Mouse (Mus musculus) embryonic facial prominence, embryonic 14.5 days (tissue): Measurements from ENCODE around the gene Sema4d. TPM values are rescaled to one million over a fixed set of nuclear protein-coding genes. Genes with fewer than 3 reads are reported as not detected.

ENCODE experiments used
- ATAC-seq: fragments of 200-750 bp; cut with Nextera tagmentation; 2 replicates; pipeline ENCODE4 v1.8.0; 2017; ENCODE audit warnings: low read depth, moderate number of reproducible peaks, moderate TSS enrichment
- DNase-seq: peaks from one replicate; pipeline ENCODE4 v3.0.0-alpha.2; 2015; ENCODE audit warnings: low spot score
- H3K27ac ChIP-seq: fragments of 300-500 bp; sonication (generic); replicated peaks from 2 replicates; pipeline ENCODE4 v1.5.1; 2014; ENCODE audit warnings: low read depth, mild to moderate bottlenecking, low read length, moderate library complexity
- H3K27me3 ChIP-seq: fragments of 300-500 bp; sonication (generic); replicated peaks from 2 replicates; pipeline ENCODE4 v1.6.1; 2014; ENCODE audit warnings: low read length; ENCODE audit not compliant: control insufficient read depth, insufficient read depth
- H3K36me3 ChIP-seq: fragments of 300-500 bp; sonication (generic); 2 replicates; pipeline ENCODE4 v1.6.1; 2014; ENCODE audit warnings: low read length, mixed read lengths; ENCODE audit not compliant: control insufficient read depth, insufficient read depth
- H3K4me1 ChIP-seq: fragments of 300-500 bp; sonication (generic); 2 replicates; pipeline ENCODE4 v1.6.1; 2014; ENCODE audit warnings: antibody characterized with exemption, low read length; ENCODE audit not compliant: control insufficient read depth, insufficient read depth
- H3K4me2 ChIP-seq: fragments of 300-500 bp; sonication (generic); 2 replicates; pipeline ENCODE4 v1.6.1; 2014; ENCODE audit warnings: low read depth, mild to moderate bottlenecking, low read length, moderate library complexity, mixed read lengths
- H3K4me3 ChIP-seq: fragments of 300-500 bp; sonication (generic); 2 replicates; pipeline ENCODE4 v1.5.1; 2014; ENCODE audit warnings: low read depth, mild to moderate bottlenecking, low read length
- H3K9ac ChIP-seq: fragments of 300-500 bp; sonication (generic); 2 replicates; pipeline ENCODE4 v1.6.1; 2014; ENCODE audit warnings: low read depth, mild to moderate bottlenecking, low read length, moderate library complexity, mixed read lengths
- H3K9me3 ChIP-seq: fragments of 300-500 bp; sonication (generic); 2 replicates; pipeline ENCODE4 v1.6.1; 2016; ENCODE audit warnings: low read length; ENCODE audit not compliant: control insufficient read depth
- WGBS: fragments of 180-500 bp; shearing (Covaris S2); extraction: QIAGEN DNeasy Blood & Tissue Kit; methylation state at CpG from one replicate; pipeline ENCODE4 v1.1.7; 2014; 5-methylcytosine and 5-hydroxymethylcytosine counted together
- polyA plus RNA-seq: library from polyadenylated mRNA; unstranded; fragments of >200 nt; fragmentation: Nextera tagmentation; extraction: Ambion mirVana; gene quantifications from 2 replicates; pipeline ENCODE4 v1.2.1, GENCODE M21; 2014

Sema4d gene
- polyA plus RNA-seq, 1 experiment from 2014 or later: 11.7 TPM

DNA sequence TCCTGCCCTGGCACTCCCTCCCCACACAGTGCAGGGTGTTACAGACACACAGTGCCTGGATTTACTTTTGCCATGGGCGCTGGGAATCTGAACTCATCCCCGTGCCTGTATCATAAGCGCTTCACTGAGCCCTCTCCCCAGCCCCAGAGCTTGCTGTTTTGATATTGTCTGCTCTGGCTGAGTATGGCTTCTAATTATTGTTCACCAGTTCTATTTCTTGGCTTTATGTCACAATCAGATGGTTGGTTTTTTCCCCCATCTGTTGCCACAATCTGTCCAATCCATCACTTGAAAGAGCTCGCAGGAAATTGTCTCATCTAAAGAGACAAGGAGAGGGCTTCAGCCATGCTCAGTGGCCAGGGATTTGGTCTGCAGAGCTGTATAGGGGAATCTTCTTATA, 12.1 kb upstream of the Sema4d start:
- H3K36me3 ChIP-seq: no peaks in the 10 kb centered on the region
- H3K4me2 ChIP-seq: no peak overlapping the region
- DNase-seq (no peak), ATAC-seq (no peak)
- no peak overlapping the region for H3K9ac ChIP-seq
- WGBS: 69% methylated on average over 4 of the region's 4 CpGs
- no peaks in the 10 kb centered on the region for H3K27me3 ChIP-seq
- no peak overlapping the region for H3K27ac ChIP-seq
- no peaks in the 10 kb centered on the region for H3K9me3 ChIP-seq
- H3K4me1 ChIP-seq: no peaks in the 10 kb centered on the region
- no peak overlapping the region for H3K4me3 ChIP-seq

DNA sequence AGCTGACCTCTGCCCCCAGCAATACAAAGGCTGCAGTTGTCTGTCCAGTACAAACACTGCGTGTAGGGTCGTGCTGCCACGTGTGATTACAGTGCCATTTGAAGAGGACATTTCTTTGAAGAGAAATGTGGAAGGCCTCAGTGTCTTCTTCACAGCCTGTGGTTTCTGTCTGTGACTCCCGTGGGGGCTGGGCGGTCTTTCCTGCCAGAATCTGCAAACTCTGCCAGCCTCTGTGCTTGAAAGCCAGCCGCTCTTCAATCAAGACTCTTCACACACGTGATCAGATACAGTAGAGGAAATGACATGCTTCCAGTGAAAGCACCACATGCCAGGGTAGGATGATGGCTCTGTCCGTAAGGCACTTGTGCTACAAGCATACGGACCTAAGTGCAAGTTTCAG, 7.4 kb upstream of the Sema4d start:
- DNase-seq (peak; percentile 39), ATAC-seq (no peak)
- Histone ChIP-seq H3K4me3 (no peak overlapping the region), H3K27ac (no peak overlapping the region), H3K4me1 (no peaks in the 10 kb centered on the region), H3K9me3 (no peaks in the 10 kb centered on the region), H3K36me3 (no peaks in the 10 kb centered on the region), H3K27me3 (no peaks in the 10 kb centered on the region), H3K9ac (no peak overlapping the region), H3K4me2 (no peak overlapping the region)
- WGBS: 36% methylated on average over 9 of the region's 9 CpGs

DNA sequence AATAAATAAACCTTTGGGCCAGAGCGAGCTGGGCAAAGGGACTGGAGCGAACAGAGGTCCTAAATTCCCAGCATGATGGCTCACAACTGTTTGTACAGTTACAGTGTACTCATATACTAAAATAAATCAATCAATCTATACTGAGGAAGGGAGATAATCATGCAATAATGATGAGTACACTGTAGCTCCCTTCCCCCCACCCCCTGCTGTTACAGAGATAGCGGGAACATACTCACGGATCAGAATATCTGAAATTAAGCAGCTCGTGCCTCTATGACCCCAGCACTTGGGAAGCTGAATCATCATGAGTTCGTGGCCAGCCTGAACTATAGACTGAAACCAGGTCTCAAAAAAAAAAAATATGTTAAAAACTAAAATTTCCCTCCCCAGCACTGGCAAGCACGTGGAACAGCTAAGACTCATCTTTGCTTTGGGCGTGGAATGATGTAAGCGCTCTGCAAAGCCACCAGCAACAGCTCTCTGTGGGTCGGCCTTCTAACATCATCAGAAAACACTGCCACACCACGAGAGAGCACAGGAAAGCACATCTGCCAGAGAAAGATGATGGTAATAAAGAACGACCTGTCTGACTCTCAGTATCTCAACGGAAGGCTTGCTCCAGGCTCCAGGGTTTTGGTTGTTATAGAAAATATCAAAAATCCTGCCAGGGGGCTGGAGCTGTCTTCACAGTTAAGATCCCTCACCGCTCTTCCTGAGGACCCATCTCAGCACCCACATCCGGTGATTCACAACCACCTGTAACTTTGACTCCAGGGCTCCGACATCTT, 6.4 kb upstream of the Sema4d start:
- DNase-seq: no peak
- no peaks in the 10 kb centered on the region for H3K9me3 ChIP-seq
- H3K36me3 ChIP-seq: no peaks in the 10 kb centered on the region
- WGBS: 81% methylated on average over 16 of the region's 16 CpGs
- ATAC-seq: no peak
- H3K27ac ChIP-seq: no peak overlapping the region
- H3K27me3 ChIP-seq: no peaks in the 10 kb centered on the region
- H3K4me3 ChIP-seq: no peak overlapping the region
- no peak overlapping the region for H3K9ac ChIP-seq
- H3K4me2 ChIP-seq: no peak overlapping the region
- H3K4me1 ChIP-seq: no peaks in the 10 kb centered on the region

DNA sequence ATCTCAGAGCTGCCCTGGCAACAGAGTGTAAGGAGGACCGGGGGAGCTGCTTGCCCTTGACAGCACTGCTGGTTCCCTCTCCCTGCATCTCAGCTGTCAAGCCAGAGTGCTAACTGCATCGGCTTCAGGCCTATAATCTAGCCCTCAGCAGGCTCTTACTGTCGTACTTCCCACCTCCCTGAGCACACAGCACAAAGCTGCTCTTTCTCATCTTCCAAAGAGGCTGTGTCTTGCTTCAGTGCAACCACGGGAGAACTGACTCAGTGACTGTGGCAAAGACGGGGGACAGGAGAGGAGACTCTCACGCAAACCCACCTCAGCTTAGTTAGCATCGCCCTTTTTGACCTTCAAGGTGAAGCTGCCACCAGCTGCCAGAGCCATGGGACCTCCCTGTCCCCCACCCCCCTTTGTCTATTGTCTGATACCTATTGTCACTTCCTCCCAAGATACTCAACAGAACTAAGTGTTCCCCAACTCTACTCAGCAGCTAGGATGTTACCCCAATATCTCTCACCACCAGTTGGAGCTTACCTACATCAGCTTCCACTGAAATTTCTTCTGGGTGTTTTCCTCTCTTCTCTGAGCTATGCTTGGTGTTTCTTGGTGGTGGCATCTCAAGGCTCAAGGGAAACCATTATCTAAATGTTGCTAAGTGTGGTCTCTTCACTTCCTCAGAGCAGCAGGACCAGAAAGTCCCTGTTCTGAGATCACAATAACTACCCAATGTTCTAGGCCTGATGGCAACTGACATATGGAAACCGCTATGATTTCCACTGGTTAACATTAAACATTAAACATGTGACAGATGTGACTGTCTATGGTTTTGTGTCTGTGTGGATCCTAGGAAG, 4.6 kb upstream of the Sema4d start:
- no peak overlapping the region for H3K4me3 ChIP-seq
- 52% methylated on average over 8 of the region's 8 CpGs for WGBS
- no peak overlapping the region for H3K4me2 ChIP-seq
- H3K27me3 ChIP-seq: no peaks in the 10 kb centered on the region
- H3K4me1 ChIP-seq: no peaks in the 10 kb centered on the region
- H3K9ac ChIP-seq: no peak overlapping the region
- ATAC-seq (no peak), DNase-seq (no peak)
- no peaks in the 10 kb centered on the region for H3K36me3 ChIP-seq
- H3K9me3 ChIP-seq: no peaks in the 10 kb centered on the region
- no peak overlapping the region for H3K27ac ChIP-seq

DNA sequence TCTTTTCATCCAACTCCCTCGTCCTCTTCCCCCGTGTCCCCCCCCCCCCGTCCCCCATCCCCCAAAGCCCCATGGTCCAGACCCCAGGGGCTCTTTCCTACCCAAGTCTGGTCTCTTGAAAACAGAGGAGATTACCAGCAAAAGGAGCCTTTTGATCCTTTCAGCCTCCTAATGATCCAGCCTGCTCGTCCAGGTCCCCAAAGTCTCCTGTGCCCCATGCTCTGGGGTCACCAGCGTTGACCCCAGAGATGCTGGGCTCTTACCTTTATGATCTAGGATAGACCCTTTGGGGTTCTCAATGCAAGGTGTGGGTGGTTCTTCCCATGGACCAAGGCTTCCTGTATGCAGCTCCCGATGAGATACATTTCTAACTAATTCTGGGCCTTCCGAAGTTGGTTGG, 401 bp upstream of the Sema4d start:
- no peaks in the 10 kb centered on the region for H3K9me3 ChIP-seq
- ATAC-seq: no peak

DNA sequence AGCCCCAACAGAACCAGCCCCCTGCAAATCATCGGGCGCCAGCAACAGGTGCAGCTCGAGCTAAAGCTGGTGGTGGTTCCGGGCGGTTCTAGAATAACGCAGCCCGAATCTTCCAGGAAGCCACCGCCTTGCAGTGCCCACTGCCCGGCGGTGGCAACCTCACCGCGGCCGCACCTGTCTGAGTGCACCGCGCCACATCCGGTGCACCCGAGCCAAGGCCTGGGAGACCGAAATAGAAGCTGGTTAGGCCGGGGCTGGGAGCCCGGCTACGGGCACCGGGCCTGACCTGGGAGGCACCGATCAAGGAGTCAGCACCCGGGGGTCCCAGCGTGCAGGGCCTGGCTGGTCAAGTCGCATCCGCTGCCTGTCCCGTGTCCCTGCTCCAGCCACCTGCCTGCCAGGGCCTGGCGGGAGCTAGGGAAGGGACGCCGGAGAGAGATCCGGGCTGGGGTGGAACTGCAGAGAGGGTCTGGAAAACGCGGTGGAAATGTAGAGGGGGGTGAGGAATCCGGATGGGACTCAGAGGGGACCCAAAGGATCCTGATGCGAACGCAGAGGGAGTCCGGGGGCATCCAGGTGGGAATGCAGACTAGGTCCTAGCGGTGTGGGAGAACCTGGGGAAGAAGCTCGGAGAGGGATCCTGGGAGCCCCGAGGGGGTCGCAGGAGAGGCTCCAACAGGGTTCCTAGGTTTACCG, 670 bp downstream of the Sema4d start:
- peak; percentile 31 for ATAC-seq
- H3K4me1 ChIP-seq: 0 out of 2 replicates have a peak, but pooled peaks cover 22% of the 10 kb centered on the region
- peak overlapping the region; percentile 84 for H3K4me3 ChIP-seq
- peak overlapping the region; percentile 97 for H3K4me2 ChIP-seq
- peak; percentile 23 for DNase-seq
- peaks cover 16% of the 10 kb centered on the region for H3K27me3 ChIP-seq
- no peaks in the 10 kb centered on the region for H3K9me3 ChIP-seq
- no peaks in the 10 kb centered on the region for H3K36me3 ChIP-seq
- peak overlapping the region; percentile 80 for H3K9ac ChIP-seq
- no peak overlapping the region for H3K27ac ChIP-seq
- WGBS: 3% methylated on average over 32 of the region's 43 CpGs

More for the DNA sequence above, 401 bp upstream of the Sema4d start:
- Histone ChIP-seq H3K36me3 (no peaks in the 10 kb centered on the region), H3K4me2 (peak overlapping the region; percentile 97), H3K4me1 (0 out of 2 replicates have a peak, but pooled peaks cover 22% of the 10 kb centered on the region), H3K4me3 (peak overlapping the region; percentile 84), H3K27ac (no peak overlapping the region), H3K9ac (no peak overlapping the region), H3K27me3 (peaks cover 16% of the 10 kb centered on the region)
- no peak for DNase-seq
- WGBS: 31% methylated on average over 6 of the region's 7 CpGs

DNA sequence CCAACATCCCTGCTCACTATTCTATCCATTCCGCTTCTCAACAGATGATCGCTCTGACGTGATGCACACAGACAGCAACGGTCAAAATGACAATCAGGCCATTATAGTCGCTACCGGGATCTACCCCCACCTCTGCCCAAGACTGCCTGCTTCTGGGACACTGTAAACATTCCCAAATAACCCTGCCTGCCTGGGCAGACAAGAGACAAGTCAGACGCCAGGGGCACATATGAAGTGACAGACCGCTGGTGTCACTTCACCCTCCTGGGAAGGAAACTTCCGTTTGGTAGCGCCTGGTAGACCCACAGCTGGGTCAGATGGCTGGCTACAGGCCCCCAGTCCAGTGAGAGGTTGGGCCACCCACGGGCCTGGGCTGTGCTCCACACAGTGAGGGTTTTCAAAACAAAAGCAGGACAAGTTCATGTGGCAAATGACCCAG, 1.4 kb downstream of the Sema4d start:
- ATAC-seq (peak; percentile 55; the same call in 1 of the 2 replicates), DNase-seq (peak; percentile 58)
- Histone ChIP-seq H3K4me3 (peak overlapping the region; percentile 84), H3K9ac (peak overlapping the region; percentile 80; the same call in 1 of the 2 replicates), H3K9me3 (no peaks in the 10 kb centered on the region), H3K36me3 (no peaks in the 10 kb centered on the region), H3K27ac (no peak overlapping the region), H3K4me1 (0 out of 2 replicates have a peak, but pooled peaks cover 22% of the 10 kb centered on the region), H3K4me2 (peak overlapping the region; percentile 97), H3K27me3 (peaks cover 16% of the 10 kb centered on the region)
- WGBS: 27% methylated on average over 11 of the region's 11 CpGs

DNA sequence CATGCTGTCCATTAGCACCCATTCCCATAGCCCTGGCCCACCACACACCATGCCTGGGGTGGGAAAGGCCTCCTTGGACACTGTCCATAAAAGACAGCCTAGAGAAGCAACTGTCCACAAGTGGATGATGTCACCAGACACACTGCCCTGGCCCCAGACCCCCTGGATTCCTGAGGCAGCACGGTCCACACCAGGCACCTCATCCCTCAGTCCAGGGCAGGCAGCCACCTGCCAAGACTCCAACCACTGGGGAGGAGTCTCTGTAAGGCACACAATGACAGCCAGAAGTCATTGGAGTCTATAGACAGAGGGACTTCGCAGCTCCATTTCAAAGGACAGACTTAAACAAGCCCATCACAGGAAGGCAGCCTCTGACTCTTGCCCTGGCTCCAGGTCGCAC, 1.9 kb downstream of the Sema4d start:
- Histone ChIP-seq H3K27ac (no peak overlapping the region), H3K9me3 (no peaks in the 10 kb centered on the region), H3K4me3 (peak overlapping the region; percentile 84; the same call in 1 of the 2 replicates), H3K4me2 (peak overlapping the region; percentile 97; the same call in 1 of the 2 replicates), H3K9ac (no peak overlapping the region), H3K27me3 (peaks cover 16% of the 10 kb centered on the region), H3K4me1 (0 out of 2 replicates have a peak, but pooled peaks cover 22% of the 10 kb centered on the region), H3K36me3 (no peaks in the 10 kb centered on the region)
- DNase-seq (no peak), ATAC-seq (no peak)
- 85% methylated on average over 3 of the region's 3 CpGs for WGBS
